Mouse (Mus musculus): ENCODE measurements around the gene Acin1.
"Not testable (repeated sequence)": the region's sequence is repeated elsewhere in the genome, so short reads cannot be mapped to it uniquely, and the experiment has no call there.

Acin1 gene

DNA sequence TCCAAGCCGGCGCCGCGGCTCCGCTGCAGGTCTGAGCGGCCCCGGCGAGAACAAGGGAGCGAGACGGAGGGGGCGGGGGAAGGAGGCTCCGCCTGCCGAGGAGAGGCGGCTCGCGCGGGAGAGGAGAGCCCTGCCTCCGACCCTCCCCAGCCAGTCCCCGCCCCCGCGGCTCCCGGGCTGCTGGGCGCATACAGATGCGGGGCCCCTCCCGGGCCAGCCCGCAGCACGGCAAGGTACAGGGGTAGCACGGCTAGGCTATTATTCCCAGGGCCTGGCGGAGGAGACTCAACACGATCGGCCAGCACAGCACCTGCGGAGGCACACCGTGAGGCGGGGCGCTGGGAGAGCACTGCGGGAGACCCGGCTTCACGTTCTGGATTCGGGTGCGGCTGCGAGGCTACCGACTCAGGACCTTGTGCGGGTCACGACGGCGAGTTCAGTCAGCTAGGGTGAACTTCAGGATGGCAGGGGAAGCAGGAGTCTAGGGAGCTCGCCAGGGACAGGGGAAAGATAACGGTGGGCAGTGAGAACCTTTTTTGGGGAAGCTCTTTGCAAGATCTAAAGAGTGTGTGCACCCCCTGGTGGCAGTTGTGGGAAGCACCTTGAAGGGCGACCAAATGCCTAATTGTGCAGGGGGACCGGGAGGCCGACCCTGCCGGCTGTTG, 45.3 kb downstream of the Acin1 start, which contains the start of gene Cdh24:
Gene Cdh24 (minus strand): TSS at position 60 of the 665 bp plus-strand sequence.
- peak; percentile 88 for DNase-seq

DNA sequence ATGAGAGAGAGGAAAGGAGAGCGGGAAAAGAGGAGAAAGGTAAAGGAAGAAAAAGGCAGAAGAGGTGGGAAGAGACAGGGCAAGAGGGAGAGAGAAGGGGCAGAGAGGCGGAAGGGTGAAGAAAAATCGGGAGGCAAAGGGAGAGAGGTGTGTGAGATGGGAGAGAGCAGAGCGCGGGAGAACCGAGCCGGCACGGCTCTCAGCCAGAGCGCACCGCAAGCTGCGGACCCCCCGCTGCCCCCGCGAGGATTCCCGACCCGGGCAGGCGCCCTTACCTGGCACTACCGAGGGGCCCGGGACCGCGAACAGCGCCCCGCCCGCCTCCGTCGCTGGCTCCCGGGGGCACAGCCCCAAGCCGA, 45.8 kb downstream of the Acin1 start, which contains the start of gene Gm17606:
Gene Gm17606 (plus strand): TSS at position 7 of the 359 bp plus-strand sequence.
- no peak for DNase-seq

DNA sequence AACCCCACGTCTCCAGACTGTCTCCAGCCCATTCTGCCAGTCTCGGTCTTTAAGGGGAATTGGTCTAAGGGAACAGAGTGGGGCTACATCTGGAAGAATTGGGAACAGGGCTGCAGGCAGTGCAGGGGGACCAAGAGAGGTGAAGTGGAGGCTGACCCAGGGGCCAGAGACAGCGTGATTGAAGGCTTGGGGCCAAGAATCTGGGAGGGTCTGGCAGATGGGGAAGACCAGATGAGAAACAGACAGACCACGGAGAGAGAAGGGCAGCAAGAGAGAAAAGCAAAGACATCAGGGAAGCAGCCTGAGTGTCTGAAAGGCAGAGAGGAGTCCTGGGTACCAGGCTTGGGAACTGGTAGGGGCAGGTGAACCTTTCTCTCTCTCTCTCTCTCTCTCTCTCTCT, 46.6 kb downstream of the Acin1 start:
- DNase-seq = no peak

DNA sequence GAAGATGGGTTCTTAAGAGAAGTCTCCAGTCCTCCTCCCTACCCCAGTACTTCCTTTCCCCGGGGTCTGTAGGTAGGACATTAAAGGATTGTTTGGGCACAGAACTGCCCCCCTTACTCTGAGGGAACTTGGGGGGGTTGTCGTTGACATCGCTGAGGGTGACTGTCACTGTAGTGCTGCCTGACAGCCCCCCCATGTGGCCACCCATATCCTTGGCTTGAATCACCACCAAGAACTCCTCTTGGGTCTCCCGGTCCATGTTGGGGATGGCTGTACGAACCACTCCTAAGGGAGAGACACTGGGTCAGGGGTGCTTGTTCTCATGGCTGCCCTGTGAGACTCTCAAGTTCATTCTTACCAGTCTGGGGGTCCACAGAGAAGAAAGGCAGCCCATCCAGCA, 48.5 kb downstream of the Acin1 start:
- no peak for DNase-seq

DNA sequence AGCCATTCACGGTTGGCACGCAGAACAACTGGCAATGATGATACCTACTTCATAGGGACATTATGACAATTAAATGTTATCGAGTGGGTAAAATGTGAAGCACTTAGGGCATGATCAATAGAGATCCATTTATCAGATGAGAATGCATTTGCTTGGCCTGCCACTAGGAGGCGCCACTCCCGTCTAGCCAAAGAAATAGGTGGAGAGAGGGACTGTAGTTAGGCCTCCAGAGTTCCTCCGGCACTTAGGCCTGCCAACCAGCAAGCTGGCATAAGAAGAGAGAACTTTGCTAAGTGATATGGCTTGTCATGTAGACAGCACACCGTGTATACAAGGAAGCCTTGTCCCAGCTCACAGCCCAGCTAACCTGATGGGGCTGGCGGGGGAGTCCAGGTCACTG, 49.8 kb downstream of the Acin1 start:
- DNase-seq = peak; percentile 43

DNA sequence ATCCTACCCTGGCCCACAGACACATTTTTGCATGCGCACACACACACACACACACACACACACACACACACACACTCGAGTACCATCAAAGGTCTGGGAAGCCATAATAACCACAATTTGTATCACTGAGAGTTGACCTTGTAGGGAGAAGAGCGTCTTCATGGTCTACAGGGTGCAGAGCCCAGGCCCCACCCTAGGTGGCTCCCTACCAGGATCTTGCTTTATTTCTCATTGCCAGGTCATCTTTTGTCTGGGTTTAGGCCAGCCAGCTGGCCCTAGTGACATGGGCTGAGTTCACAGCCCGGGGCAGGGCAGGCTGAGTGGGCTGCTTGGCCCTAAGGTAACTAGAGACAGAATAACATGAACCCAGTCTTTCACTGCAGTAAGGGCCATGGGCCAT, 52.5 kb downstream of the Acin1 start:
- DNase-seq = no peak

DNA sequence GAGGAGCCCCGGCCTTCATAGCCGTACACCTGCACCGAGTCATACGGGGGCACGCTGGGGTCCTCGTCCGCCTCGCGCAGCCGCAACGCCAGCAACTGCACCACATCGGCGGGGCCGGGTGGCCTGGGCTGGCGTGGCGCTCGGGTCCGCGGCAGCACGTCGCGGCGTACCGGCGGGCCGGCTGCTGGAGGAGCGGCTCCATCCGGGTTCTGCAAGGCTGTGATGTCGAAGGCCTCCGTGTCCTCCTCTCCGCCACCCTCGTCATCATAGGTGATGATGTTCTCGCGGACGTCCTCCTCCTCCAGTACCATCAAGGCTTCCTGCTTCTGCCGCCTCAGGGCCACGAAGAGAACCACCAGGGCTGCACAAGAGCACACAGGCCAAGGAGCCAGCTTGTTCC, 54.5 kb downstream of the Acin1 start:
- no peak for DNase-seq

DNA sequence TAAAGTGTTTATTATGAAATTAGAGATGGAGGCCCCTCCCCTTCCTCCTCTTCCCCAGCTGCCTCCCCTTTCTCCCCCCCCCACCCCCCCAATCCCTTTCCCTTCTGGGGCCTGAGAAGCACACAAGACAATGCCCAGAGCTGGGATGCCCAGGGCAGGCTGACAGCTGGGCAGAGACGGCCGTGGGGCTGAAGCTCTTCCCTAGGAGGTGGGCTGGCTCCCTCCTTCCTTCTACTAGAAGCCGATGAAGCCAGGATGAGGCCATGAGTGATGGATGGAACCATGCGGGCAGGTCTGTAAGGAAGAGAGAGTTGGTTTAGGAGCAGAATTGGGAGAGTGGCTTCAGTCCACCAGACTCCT, 55.5 kb downstream of the Acin1 start:
- no peak for DNase-seq

DNA sequence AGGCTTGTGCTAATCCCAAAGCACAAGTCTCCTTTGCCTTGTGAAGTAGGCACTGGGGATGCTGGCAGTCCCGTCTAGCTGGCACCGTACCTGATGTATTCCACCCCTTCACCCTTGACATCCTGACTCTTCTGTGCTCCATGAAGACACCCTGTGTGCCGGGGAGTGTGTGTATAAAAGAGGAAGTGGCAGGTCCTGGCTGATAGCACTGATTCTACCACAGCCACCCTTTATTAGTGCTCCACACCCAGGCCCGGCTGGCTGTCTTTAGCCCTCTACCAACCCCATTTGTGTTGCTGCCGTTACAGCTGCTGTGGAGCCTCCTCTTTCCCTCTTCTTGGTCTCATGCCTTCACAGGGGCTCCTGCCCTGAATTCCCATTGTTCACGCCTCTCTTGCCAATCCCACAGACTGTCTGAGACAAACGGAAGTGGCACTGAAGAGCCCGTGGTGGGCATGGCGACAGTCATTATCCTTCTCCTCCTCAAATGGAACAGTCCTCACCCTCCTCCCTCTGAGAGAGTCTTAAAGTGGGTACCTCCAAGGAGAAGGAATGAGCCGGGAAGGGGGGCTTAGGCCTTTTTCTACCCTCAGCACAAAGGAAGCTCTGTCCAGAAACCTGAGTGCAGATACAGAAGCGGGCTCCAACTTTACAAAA, 56.0 kb downstream of the Acin1 start:
- no peak for DNase-seq

DNA sequence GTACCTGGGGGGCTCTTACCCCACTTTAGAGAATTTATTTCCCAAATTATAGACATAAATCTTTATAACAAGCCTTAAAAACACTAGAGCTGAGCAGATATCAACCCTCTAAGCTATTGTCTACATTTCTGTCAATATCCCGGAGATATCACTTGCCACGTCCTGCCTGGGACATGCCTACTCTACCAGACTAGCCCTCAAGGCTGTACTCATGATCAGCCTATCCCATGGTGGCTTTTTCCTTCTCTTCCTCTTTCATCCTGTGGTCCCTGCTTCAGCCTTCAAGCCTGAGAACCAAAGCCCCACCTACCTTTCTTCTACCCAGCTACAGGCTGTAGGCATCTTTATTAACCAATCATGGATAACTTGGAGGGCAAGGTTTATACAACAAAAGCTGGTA, 56.9 kb downstream of the Acin1 start:
- no peak for DNase-seq

DNA sequence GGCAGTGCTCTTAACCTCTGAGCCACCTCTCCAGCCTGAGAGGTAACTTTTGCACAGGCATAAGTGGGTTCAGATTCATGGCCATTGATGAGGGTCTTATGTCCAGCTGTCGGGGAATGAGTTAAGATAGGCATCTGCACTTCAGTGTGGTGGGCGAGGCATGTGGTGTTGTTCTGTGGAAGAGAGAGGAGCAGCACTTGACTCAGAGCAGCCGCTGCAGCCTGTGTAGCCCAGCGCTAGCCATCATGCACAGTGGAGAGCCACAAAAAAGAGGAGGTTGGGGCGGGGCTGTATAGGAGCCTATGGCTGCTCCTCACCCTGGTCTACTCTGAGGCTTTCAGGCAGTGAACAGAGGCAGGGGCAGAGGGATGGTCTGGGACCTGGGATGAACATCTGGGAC, 58.6 kb downstream of the Acin1 start:
- no peak for DNase-seq

DNA sequence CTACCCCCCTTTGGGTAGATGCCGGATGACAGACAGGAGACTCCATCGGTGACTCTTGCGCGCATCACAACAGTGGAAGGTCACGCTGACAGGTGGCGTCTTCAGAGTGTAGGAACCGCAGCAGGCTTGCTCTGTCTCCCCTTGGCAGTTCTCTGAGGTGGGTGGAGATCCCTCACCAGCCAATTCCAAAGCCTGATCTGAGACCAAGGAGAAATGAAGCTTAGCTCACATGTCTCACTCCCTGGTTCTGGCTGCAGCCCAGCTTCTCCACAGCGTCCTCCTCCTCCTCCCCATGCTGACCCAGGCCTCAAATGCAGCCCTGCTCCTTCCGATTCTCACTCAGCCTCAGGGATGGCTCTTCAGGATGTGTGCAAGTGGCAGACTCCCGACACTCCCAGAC, 61.8 kb downstream of the Acin1 start:
- no peak for DNase-seq

DNA sequence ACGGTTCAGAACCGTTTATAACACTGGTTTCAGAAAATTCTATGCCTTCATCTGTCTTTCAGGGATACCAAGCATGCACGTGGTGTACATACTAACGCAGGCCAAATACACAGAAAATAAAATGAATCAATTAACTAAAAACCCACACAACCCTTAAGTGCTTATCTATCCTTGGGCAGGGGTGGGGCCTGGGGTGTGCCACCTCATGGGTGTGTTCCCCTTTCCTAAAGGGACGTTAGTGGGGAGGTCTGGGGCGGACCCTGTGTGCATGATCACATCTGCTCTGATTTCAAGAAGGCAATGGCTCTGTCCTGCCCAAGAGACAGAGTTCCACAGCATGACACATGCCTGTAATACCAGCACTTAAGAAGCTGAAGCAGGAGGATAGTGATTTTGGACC, 63.4 kb downstream of the Acin1 start:
- DNase-seq = no peak

DNA sequence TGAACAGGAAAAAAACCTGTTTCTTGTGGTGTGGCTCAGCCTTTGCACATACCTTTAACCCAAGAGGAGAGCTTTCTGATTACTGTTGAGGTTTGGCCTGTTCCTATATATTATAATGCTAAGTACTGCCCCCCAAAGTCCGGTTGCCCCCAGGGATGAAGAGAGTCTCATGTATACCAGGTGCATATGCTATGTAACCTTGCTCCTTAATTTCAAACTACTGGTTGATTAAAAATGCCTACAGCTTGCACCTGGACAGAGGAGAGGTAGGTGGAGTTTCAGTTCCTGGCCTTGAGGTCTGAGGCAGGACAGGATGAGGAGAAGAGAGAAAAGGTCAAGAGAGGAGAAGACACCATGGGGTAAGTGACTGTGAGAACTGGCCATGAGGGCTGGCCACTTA, 65.6 kb downstream of the Acin1 start, which contains the start of gene Psmb11:
Gene Psmb11 (plus strand): TSS at position 301 of the 400 bp plus-strand sequence.
- no peak for DNase-seq

DNA sequence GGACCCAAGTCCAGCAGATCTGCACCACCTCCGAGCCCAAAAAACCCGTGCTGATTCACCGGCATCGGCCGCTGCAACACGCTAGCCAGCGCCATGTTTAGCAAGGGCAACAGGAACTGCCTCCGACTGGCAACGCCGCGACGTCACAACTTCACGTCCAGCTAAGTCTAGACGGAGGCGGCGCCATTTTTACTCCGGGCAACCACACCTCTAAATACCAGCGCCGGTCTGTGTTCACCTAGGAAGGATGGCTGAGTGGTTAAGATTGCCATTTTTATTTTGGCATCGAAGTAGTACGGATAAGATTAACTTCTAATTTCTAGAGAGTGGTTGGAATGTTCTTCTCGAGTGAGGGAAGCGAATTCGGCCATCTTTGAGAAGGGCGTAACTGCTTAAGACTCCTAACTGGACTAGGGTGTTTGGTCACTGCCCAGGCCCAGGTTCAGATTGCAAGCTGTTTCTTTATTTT, 68.8 kb downstream of the Acin1 start, which contains the start of gene Psmb5:
Gene Psmb5 (minus strand): TSS at position 126 of the 469 bp plus-strand sequence.
- peak; percentile 93 for DNase-seq

DNA sequence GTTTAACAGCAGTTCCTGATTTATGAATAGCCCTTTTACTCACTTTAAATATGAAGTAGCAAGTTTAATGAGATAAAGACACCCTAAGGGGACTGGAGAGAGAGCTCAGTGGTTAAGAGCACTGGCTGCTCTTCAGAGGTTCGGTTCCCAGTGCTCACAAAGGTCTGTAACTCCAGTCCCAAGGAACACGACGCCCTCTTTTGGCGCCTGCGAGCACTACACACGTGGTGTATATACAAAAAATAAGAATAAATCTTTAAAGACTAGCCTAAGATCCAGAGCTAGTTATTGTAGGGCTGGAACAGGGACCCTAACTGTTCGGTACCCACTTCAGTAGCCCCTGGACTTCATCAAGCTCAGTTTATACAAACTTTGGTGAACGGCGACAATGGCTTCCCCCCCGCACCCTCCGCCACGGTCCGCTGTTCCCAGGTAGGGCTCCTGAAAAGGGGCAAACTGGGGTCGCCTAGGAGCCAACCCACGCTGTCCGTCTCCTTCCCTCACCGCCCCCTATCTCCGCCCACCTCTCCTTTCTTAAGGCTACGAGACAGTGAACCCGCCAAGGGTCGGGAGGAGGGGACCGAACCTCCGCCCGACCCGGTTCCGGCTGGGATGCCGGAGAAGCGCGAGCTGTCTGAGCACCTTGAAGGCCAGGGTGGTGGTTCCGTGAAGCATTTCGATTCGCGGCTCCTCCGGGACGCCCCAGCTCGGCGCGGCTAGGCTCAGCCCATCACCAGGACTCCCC, 69.4 kb downstream of the Acin1 start:
- DNase-seq = peak; percentile 26

DNA sequence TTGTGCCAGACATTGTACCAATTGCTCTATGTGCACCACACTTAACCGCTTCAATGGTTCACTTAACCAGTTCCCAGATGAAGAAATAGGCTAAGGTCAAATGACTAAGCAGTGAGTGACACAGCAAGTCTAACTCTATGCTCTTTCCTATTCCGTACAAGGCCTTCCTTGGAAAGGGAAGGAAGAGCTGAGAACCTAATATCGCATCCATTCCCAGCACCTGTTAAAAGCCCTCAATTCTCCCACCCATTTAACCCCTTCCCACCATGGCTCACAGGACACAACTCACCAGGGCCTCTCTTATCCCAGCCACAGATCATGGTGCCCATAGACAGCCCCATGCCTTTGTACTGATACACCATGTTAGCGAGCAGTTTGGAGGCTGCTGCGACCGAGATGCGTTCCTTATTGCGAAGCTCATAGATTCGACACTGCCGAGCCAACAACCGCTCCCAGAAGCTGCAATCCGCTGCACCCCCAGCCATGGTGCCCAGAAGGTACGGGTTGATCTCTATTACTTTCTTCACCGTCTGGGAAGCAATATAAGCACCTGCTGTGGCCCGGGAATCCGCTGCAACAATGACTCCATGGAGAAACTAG, 70.4 kb downstream of the Acin1 start:
- DNase-seq = peak; percentile 27

DNA sequence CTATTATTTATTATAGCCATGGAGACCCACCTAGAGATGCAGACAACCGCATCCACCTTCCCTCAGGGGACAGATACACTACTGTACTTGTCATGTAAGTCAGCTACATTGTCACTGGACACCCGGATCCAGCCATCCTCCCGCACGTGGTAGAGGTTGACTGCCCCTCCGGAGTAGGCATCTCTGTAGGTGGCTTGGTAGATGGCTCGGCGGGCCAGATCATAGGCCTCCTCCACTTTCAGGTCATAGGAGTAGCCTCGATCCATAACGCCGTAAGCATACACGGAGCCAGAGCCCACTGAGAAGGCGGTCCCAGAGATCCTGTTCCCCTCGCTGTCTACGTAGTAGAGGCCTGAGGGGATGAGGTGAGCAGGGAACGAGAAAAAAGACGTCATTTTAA, 72.6 kb downstream of the Acin1 start:
- DNase-seq = not testable (repeated sequence)

DNA sequence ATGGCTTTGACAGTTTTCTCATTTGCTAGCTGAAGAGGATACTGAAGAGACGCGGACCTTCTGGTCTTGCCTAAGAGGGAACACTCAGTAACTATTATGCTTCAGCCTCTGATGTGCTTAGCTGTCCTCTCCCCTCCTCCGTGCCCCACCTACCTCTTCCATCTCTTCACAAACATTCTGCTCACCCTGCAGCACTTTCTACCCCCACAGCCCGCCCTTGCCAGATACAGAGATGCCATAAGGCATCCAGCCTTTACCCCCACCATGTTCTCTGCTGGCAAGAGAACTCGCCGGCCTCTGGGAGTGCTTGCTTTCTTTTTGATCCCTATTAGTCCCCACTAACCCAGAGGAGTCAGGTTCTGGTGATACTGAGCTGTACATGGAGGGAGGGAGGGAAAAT, 76.1 kb downstream of the Acin1 start:
- no peak for DNase-seq

DNA sequence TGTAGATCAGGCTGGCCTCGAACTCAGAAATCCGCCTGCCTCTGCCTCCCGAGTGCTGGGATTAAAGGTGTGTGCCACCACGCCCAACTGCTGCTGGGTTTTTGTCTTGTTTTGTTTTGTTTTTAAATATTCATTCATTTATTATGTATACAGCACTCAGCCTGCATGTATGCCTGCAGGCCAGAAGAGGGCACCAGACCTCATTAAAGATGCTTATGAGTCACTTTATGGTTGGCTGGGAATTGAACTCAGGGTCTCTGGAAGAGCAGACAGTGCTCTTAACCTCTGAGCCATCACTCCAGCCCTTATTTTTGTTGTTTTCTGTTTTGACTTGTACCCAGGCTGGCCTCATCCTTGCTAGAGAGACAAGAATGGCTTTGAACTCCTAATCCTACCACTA, 76.8 kb downstream of the Acin1 start:
- peak; percentile 33 for DNase-seq

DNA sequence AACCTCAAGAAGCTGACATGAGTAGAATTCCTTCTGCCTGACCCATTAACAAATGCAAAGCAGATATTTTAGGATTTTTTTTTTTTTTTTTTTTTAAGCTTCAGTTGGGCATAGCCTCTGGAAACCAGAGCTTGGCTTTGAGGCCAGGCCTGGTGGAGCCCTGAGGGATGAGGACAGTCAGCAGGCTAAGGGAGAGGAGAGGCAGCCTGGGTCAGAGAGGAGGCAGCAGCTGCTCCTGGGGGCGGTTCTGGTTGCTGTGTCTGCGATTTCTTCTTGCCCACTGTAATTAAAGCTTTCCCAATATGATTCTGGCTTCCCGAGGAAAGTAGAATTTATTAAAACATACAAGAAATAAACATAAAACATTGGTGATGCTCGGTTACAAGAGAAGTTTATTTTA, 77.5 kb downstream of the Acin1 start:
- DNase-seq = no peak

DNA sequence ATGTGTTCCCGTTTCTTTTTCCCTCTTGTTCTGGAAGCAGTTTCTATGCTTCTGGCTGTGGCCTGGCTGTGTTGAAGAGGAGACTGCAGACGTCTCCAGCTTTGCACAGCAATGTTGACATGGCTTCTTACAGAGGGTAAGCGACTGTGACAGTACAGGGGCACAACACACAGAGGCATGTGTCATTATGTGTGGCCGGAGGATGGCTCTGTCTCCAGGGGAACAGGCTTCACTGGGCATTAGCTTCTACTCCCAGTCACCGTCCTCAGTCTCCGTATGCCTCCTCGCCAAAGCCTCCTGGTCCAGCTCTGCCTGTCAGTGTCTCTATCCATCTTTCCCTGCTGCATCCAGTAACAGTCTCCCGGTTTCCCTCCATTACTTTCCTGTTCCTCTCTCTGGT, 79.5 kb downstream of the Acin1 start:
- DNase-seq = no peak

DNA sequence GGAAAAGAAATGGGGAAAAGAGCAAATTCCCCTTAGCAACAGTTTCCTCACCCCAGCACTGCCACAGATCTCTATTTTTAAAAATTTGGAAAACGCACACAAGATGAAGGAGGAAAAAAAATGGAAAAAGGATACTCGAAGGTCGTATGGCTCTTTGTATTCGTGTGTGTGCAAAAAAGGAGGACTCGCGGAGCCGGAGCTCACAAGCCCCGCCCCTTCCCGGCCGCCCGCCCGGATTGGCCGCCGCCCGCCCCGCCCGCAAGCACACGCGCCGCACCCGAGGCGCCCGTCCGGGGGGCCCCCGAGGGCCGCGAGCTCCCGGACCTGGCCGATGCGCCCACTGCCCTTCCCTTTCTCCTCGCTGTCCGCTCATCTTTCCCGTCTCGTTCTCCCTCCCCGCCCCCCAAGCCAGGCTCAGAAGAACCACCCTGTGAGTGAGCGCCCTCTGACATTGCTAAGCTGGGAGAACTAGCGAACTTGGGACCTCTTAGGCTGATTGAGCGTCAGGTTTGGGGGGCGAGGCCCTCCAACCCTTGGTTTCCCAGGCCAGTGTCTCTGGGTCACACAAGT, 80.9 kb downstream of the Acin1 start, which contains the start of gene 4931414P19Rik:
Gene 4931414P19Rik (minus strand): TSS at position 242 of the 570 bp plus-strand sequence.
- peak; percentile 76 for DNase-seq
